Mouse (Mus musculus): ENCODE measurements around the gene Wars2. TPM values are rescaled to one million over a fixed set of nuclear protein-coding genes. Genes with fewer than 3 reads are reported as not detected.

Wars2 gene
- polyA plus RNA-seq, 1 experiment from 2014 or later = 6.1 TPM

DNA sequence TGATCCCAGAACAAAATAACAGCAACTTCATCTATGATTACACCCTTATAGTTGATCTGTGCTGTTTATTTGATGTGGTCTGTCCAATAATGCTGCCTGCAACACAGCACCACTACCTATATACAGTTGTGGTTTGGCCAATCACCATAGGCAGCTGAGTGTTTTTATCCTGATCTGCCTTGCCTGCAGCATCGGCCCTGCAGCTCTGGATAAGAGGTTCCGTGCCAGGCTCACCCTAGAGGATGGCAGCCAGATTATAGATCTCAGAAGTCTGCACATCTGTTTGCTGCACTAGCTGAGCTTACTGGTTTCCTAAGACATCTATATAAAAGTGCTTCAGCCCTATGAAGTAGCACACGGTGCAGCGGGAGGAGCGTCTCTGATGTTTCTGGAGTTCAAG, 32.3 kb downstream of the Wars2 start:
- H3K4me1 ChIP-seq (ENCODE audit: control insufficient read depth, insufficient read depth, low read length) = no peaks in the 10 kb centered on the region
- DNase-seq (ENCODE audit: low spot score, missing footprints) (peak; percentile 80), ATAC-seq (ENCODE audit: low FRiP score) (no peak)
- H3K27ac ChIP-seq (ENCODE audit: low read depth, low read length) = no peak overlapping the region
- H3K9me3 ChIP-seq (ENCODE audit: control insufficient read depth, low read length) = no peaks in the 10 kb centered on the region
- no peak overlapping the region for H3K9ac ChIP-seq (ENCODE audit: low read length)
- H3K36me3 ChIP-seq (ENCODE audit: control insufficient read depth, insufficient read depth, low read length) = no peaks in the 10 kb centered on the region
- H3K4me3 ChIP-seq (ENCODE audit: low read depth, low read length) = no peak overlapping the region
- no peaks in the 10 kb centered on the region for H3K27me3 ChIP-seq (ENCODE audit: control insufficient read depth, insufficient read depth, low read length)
- H3K4me2 ChIP-seq = no peak overlapping the region
- 90% methylated on average over 5 of the region's 5 CpGs for WGBS

DNA sequence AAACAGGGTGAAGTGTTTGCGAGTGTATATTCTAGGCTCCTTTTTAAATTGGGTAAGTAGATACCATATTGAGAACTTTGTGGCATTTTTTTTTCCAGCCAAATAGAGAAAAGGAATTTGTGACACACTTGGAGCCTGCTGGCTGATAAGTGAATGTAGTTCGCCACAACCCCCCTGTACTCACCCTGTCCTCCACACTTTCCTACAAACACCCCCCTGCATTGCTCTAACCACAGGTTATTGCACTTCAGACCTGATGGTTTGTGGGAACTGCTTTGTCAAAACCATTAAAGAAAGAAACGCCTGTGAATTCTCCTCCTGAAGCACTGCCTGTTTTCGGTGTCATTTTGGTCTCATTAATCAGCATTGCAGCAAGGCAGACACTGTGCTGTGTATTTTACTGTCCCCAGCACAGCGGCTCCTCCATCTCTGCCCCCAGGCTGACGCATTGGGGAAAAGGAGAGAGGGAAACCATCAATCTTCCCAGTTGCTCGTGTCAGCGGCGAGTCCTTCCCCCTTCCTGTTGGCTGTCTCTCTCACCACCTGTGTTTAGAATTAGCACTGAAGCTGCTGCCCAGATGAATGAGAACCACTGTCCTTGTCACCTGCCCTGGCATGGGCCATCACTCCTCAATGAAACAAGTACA, 33.9 kb downstream of the Wars2 start:
- no peak overlapping the region for H3K4me2 ChIP-seq
- H3K9me3 ChIP-seq (ENCODE audit: control insufficient read depth, low read length) = no peaks in the 10 kb centered on the region
- no peak for ATAC-seq (ENCODE audit: low FRiP score)
- 84% methylated on average over 9 of the region's 9 CpGs for WGBS
- H3K4me1 ChIP-seq (ENCODE audit: control insufficient read depth, insufficient read depth, low read length) = no peaks in the 10 kb centered on the region
- DNase-seq (ENCODE audit: low spot score, missing footprints) = no peak
- H3K9ac ChIP-seq (ENCODE audit: low read length) = no peak overlapping the region
- H3K27ac ChIP-seq (ENCODE audit: low read depth, low read length) = no peak overlapping the region
- H3K27me3 ChIP-seq (ENCODE audit: control insufficient read depth, insufficient read depth, low read length) = no peaks in the 10 kb centered on the region
- H3K36me3 ChIP-seq (ENCODE audit: control insufficient read depth, insufficient read depth, low read length) = no peaks in the 10 kb centered on the region
- no peak overlapping the region for H3K4me3 ChIP-seq (ENCODE audit: low read depth, low read length)

DNA sequence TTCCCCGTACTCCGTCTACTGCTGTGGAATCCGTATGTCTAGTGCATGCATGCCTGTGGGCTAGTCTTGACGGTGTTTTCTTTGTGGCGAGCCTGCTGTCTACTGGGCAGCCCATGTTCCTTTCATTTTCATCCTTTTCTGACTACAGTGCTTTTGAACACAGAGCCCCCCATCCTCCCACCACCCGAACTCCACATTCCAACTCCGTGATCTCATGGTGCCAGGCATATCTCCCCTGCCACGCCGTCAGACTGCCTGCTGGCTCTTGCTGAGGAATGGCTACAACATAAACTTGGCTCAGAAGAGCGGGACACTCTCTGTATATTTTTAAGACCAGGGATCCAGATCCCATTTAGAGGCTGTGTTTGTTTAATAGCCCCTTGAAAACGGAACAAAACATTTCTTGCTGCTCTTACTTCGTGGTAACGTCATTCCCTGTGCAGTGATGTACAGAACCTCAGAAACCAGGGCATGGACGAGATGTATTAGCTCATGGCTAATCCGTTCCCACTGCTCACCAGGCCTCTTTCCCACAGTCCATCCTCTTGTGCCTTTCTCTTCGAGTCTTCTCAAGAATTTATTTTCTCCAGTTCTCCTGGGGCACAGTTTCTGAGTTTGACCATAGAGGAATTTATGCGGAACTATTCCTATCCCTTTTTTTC, 42.6 kb downstream of the Wars2 start:
- Histone ChIP-seq H3K4me2 (no peak overlapping the region), H3K9me3 (ENCODE audit: control insufficient read depth, low read length) (no peaks in the 10 kb centered on the region), H3K9ac (ENCODE audit: low read length) (no peak overlapping the region), H3K27ac (ENCODE audit: low read depth, low read length) (no peak overlapping the region), H3K27me3 (ENCODE audit: control insufficient read depth, insufficient read depth, low read length) (no peaks in the 10 kb centered on the region), H3K4me3 (ENCODE audit: low read depth, low read length) (no peak overlapping the region), H3K4me1 (ENCODE audit: control insufficient read depth, insufficient read depth, low read length) (no peaks in the 10 kb centered on the region), H3K36me3 (ENCODE audit: control insufficient read depth, insufficient read depth, low read length) (no peaks in the 10 kb centered on the region)
- no peak for DNase-seq (ENCODE audit: low spot score, missing footprints)
- 80% methylated on average over 17 of the region's 17 CpGs for WGBS
- ATAC-seq (ENCODE audit: low FRiP score) = no peak

DNA sequence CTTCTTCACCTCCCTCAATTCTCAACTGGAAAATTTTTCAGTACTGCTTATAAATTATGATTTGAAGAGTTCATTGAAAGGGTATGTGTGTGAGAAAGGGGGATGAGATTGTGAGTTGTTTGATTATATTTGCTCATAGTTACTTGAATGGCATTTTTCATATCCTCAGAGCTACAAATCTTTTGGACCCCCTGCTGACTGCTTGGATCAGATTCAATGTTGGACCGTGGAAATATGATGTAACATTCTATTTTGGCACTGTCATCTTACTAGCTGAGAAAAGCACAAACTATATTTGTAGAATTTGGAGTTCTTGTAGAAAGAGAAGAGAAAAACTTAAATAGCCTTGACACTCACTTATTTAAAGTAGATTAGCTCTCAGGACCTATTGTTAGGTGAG, 43.5 kb downstream of the Wars2 start:
- Histone ChIP-seq H3K27me3 (ENCODE audit: control insufficient read depth, insufficient read depth, low read length) (no peaks in the 10 kb centered on the region), H3K36me3 (ENCODE audit: control insufficient read depth, insufficient read depth, low read length) (no peaks in the 10 kb centered on the region), H3K4me2 (no peak overlapping the region), H3K4me1 (ENCODE audit: control insufficient read depth, insufficient read depth, low read length) (no peaks in the 10 kb centered on the region), H3K4me3 (ENCODE audit: low read depth, low read length) (no peak overlapping the region), H3K9ac (ENCODE audit: low read length) (no peak overlapping the region), H3K27ac (ENCODE audit: low read depth, low read length) (no peak overlapping the region), H3K9me3 (ENCODE audit: control insufficient read depth, low read length) (no peaks in the 10 kb centered on the region)
- WGBS = 81% methylated on average over 1 of the region's 1 CpGs
- DNase-seq (ENCODE audit: low spot score, missing footprints) (no peak), ATAC-seq (ENCODE audit: low FRiP score) (no peak)

DNA sequence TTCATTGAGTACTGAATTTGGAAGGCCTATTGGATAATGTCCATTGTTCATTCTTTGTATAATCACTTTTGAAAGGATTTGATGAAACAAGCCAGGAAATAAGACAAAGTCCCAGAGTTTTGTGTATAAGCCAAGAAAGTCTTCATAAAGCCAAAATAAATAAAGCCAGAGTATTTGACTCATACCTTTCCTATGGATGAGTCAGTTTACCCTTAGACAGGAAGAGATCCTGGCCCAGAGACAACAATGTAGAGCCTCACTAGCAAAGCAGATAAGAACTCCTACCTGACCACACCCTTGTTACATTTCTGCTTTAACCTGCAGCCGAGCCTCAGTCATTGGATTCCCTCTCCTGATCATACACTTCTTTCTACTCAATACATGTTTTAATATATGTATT, 47.2 kb downstream of the Wars2 start:
- no peaks in the 10 kb centered on the region for H3K27me3 ChIP-seq (ENCODE audit: control insufficient read depth, insufficient read depth, low read length)
- no peaks in the 10 kb centered on the region for H3K9me3 ChIP-seq (ENCODE audit: control insufficient read depth, low read length)
- ATAC-seq (ENCODE audit: low FRiP score) = no peak
- H3K27ac ChIP-seq (ENCODE audit: low read depth, low read length) = no peak overlapping the region
- H3K36me3 ChIP-seq (ENCODE audit: control insufficient read depth, insufficient read depth, low read length) = no peaks in the 10 kb centered on the region
- H3K4me3 ChIP-seq (ENCODE audit: low read depth, low read length) = no peak overlapping the region
- H3K9ac ChIP-seq (ENCODE audit: low read length) = no peak overlapping the region
- H3K4me1 ChIP-seq (ENCODE audit: control insufficient read depth, insufficient read depth, low read length) = no peaks in the 10 kb centered on the region
- WGBS = 88% methylated on average over 1 of the region's 1 CpGs
- H3K4me2 ChIP-seq = no peak overlapping the region
- no peak for DNase-seq (ENCODE audit: low spot score, missing footprints)

DNA sequence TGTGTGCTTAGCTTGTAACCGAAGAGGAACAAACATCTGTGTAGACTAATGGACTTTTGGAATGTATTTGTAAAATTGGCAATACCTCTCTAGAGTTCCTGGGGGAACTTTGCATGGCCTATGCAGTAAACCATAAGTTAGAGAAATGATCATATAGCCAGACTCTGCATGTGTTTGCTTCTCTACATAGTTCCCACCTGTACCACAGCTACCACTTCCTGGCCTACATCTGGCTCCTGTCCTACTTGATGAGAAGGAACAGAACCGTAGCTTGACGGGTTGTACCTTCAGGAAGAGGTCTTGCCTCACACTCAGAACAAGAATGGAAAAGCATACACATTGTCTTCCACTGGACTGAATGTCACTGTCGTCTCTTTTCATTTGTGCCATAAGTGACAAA, 52.7 kb downstream of the Wars2 start:
- H3K4me3 ChIP-seq (ENCODE audit: low read depth, low read length) = no peak overlapping the region
- 83% methylated on average over 4 of the region's 4 CpGs for WGBS
- H3K4me2 ChIP-seq = no peak overlapping the region
- ATAC-seq (ENCODE audit: low FRiP score) (no peak), DNase-seq (ENCODE audit: low spot score, missing footprints) (no peak)
- no peak overlapping the region for H3K9ac ChIP-seq (ENCODE audit: low read length)
- no peaks in the 10 kb centered on the region for H3K9me3 ChIP-seq (ENCODE audit: control insufficient read depth, low read length)
- H3K27me3 ChIP-seq (ENCODE audit: control insufficient read depth, insufficient read depth, low read length) = no peaks in the 10 kb centered on the region
- no peak overlapping the region for H3K27ac ChIP-seq (ENCODE audit: low read depth, low read length)
- no peaks in the 10 kb centered on the region for H3K4me1 ChIP-seq (ENCODE audit: control insufficient read depth, insufficient read depth, low read length)
- no peaks in the 10 kb centered on the region for H3K36me3 ChIP-seq (ENCODE audit: control insufficient read depth, insufficient read depth, low read length)

DNA sequence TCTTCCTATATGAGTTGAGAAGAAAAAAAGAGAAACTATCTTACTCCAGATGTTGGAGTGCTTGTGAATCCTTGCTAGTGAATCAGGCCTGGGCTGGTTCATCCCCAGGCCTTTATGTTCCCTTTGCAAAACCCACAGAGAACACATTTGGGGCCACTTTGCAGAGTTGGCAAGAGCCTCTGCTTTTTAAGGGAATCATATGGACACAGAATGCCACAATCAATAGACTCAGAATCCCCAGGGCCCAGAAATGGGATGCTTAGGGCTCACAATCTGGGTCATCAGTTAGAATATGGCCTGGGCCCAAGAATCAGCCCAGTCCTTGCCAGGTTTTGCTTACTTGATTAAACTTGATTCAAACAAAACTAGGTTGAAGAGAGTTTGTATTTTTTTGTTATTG, 62.5 kb downstream of the Wars2 start:
- H3K4me1 ChIP-seq (ENCODE audit: control insufficient read depth, insufficient read depth, low read length) = no peaks in the 10 kb centered on the region
- H3K4me3 ChIP-seq (ENCODE audit: low read depth, low read length) = no peak overlapping the region
- H3K27me3 ChIP-seq (ENCODE audit: control insufficient read depth, insufficient read depth, low read length) = no peaks in the 10 kb centered on the region
- no peaks in the 10 kb centered on the region for H3K9me3 ChIP-seq (ENCODE audit: control insufficient read depth, low read length)
- no peak for DNase-seq (ENCODE audit: low spot score, missing footprints)
- no peak overlapping the region for H3K4me2 ChIP-seq
- no peaks in the 10 kb centered on the region for H3K36me3 ChIP-seq (ENCODE audit: control insufficient read depth, insufficient read depth, low read length)
- ATAC-seq (ENCODE audit: low FRiP score) = no peak
- H3K9ac ChIP-seq (ENCODE audit: low read length) = no peak overlapping the region
- H3K27ac ChIP-seq (ENCODE audit: low read depth, low read length) = no peak overlapping the region

DNA sequence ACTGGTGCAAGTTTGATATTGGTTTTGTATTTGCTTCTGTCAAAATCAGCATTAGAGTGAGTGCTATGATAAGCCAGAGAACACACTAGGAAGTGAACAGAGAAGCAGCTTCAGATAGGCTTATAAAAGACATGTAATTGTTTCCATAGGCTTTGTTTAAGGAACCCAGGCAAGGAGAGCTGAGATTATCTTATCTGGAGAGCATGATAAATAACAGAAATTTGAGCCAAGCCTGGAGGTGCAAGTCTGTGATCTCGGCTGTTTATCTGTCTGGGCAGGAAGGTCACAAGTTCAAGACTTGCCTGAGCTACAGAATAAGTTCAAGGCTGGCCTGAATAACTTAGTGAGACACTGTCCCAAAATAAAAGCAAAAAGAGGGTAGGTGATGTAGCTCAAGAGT, 67.5 kb downstream of the Wars2 start:
- H3K27ac ChIP-seq (ENCODE audit: low read depth, low read length) = no peak overlapping the region
- H3K4me1 ChIP-seq (ENCODE audit: control insufficient read depth, insufficient read depth, low read length) = no peaks in the 10 kb centered on the region
- H3K4me3 ChIP-seq (ENCODE audit: low read depth, low read length) = no peak overlapping the region
- DNase-seq (ENCODE audit: low spot score, missing footprints) (no peak), ATAC-seq (ENCODE audit: low FRiP score) (no peak)
- H3K4me2 ChIP-seq = no peak overlapping the region
- 71% methylated on average over 1 of the region's 1 CpGs for WGBS
- H3K9ac ChIP-seq (ENCODE audit: low read length) = no peak overlapping the region
- no peaks in the 10 kb centered on the region for H3K27me3 ChIP-seq (ENCODE audit: control insufficient read depth, insufficient read depth, low read length)
- H3K9me3 ChIP-seq (ENCODE audit: control insufficient read depth, low read length) = no peaks in the 10 kb centered on the region
- H3K36me3 ChIP-seq (ENCODE audit: control insufficient read depth, insufficient read depth, low read length) = no peaks in the 10 kb centered on the region

DNA sequence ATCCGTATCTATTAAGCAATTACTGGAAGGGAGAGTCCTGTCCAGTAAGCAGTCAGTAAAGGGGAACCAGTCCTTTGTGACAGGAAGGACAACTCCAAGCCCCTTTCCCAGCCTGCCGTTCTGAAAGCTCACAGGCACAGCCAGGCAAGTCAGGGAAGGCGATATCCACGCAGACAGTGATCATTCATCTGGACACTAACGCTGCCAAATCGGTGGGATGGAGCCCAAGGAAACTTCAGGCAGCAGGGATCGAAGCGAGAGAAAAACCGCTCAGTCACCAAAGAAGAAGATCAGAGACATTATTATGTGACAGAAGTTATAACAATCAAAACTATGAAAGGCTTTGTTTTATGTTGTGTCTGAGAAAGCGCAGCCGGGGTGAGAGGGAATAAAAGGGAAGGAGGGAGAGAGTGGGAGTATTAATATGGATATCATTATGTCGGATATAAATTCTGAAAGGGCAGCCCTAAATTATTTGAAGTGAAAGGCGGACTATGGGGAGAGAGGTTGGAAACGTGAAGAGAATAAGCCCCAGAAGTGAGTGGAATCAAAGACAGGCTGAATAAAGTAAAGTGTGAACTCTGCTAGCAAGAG, 70.3 kb downstream of the Wars2 start:
- Histone ChIP-seq H3K9ac (ENCODE audit: low read length) (no peak overlapping the region), H3K4me3 (ENCODE audit: low read depth, low read length) (no peak overlapping the region), H3K9me3 (ENCODE audit: control insufficient read depth, low read length) (no peaks in the 10 kb centered on the region), H3K4me1 (ENCODE audit: control insufficient read depth, insufficient read depth, low read length) (no peaks in the 10 kb centered on the region), H3K36me3 (ENCODE audit: control insufficient read depth, insufficient read depth, low read length) (no peaks in the 10 kb centered on the region), H3K27ac (ENCODE audit: low read depth, low read length) (no peak overlapping the region), H3K4me2 (no peak overlapping the region), H3K27me3 (ENCODE audit: control insufficient read depth, insufficient read depth, low read length) (no peaks in the 10 kb centered on the region)
- no peak for ATAC-seq (ENCODE audit: low FRiP score)
- DNase-seq (ENCODE audit: low spot score, missing footprints) = peak; percentile 83
- 63% methylated on average over 14 of the region's 14 CpGs for WGBS

Data from midbrain, embryonic 11.5 days (tissue).